Mouse (Mus musculus) forelimb bud, embryonic 11.5 days (tissue): ENCODE data around the gene Pstk.
A peak's percentile ranks its signal among the peaks of the same experiment; 100 is the strongest.
"Not testable (repeated sequence)": the region's sequence is repeated elsewhere in the genome, so short reads cannot be mapped to it uniquely, and the experiment has no call there.

Experiments used
- DNase-seq: peaks from one replicate; pipeline ENCODE4 v3.0.0-alpha.2; 2012; ENCODE audit warnings: low read depth, low spot score

Pstk gene

GRCm38 (mm10) chr7:131411941-131412270, 41.0 kb downstream of the Pstk start:
- no peak for DNase-seq

- DNase-seq: not testable (repeated sequence)
Measured at GRCm38 (mm10) chr7:131416742-131417141, 45.8 kb downstream of the Pstk start.

- DNase-seq: no peak
Measured at GRCm38 (mm10) chr7:131417605-131418004, 46.7 kb downstream of the Pstk start.

- DNase-seq: no peak
Measured at GRCm38 (mm10) chr7:131424912-131425311, 54.0 kb downstream of the Pstk start.

GRCm38 (mm10) chr7:131427331-131427730, 56.4 kb downstream of the Pstk start:
- no peak for DNase-seq

- peak; percentile 58 for DNase-seq
Measured at GRCm38 (mm10) chr7:131432244-131432643, 61.3 kb downstream of the Pstk start.

GRCm38 (mm10) chr7:131434276-131434675, 63.3 kb downstream of the Pstk start:
- DNase-seq: no peak

GRCm38 (mm10) chr7:131437051-131437450, 66.1 kb downstream of the Pstk start:
- DNase-seq: no peak
